Mouse (Mus musculus): ENCODE measurements at regions not wholly inside any gene's neighbourhood (a gene's known extent, or its start where the extent isn't known, plus 50 kb on each side); places are given as distances from the start of the nearest gene placed in this dataset.
"Not testable (repeated sequence)": the region's sequence is repeated elsewhere in the genome, so short reads cannot be mapped to it uniquely, and the experiment has no call there.

DNA sequence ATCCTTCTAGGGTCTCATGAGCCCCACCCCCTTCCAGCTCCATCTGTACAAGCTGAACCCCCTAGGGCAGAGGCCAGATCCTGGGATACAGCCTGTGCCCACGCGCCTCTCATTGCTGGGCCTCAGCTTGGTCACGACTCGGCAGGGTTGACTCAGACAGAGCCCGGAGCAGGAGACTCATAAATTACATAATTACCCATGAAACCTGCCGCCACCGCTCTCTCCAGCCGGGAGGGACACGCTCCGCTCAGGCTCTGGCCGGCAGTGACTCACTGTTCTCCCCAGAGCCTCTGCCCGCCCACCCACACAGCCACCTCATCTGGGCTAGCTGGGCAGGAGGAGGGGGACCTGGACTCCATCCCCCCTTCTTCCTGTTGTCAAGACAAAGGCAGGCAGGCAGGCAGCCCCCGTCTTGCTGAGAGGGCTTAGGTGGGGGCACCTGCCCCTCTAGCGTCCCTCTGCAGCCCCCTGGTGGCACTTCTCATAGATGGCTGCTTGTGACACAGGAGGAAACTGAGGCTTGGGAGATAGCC lies 149.6 kb upstream of the Rtl1 start:
- peak; percentile 66 to 73 for DNase-seq

- no peak for DNase-seq
Observed at GRCm38 (mm10) chr12:109754986-109755385, 154.9 kb upstream of the Rtl1 start.

- no peak for DNase-seq
Observed at GRCm38 (mm10) chr12:109764293-109764692, 164.2 kb upstream of the Rtl1 start.

GRCm38 (mm10) chr12:109766602-109767001 lies 166.5 kb upstream of the Rtl1 start:
- DNase-seq: not testable (repeated sequence)

DNA sequence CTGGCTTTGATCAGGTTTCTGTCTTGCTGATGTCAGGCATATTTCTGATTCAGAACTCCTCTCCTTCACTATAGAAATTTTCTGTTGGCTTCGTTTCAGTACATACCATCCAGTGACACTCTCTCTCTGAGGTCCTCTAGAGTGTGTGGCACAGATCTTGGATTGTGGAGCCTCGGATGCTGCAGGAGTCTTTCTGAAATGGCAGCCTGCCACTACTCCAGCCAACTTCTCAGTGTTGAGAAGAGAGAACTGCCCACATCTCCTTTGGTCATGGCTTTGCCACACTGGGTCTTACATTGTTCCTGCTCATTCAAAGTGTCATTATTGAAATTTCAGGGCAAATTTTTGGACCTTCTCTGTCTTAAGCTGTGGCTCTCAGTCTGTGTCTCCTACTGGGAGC lies 172.4 kb upstream of the Rtl1 start:
- no peak for DNase-seq

GRCm38 (mm10) chr12:109773909-109774313 lies 173.8 kb upstream of the Rtl1 start:
- DNase-seq: no peak

GRCm38 (mm10) chr12:109798846-109799245 lies 198.7 kb upstream of the Rtl1 start:
- DNase-seq: no peak

DNA sequence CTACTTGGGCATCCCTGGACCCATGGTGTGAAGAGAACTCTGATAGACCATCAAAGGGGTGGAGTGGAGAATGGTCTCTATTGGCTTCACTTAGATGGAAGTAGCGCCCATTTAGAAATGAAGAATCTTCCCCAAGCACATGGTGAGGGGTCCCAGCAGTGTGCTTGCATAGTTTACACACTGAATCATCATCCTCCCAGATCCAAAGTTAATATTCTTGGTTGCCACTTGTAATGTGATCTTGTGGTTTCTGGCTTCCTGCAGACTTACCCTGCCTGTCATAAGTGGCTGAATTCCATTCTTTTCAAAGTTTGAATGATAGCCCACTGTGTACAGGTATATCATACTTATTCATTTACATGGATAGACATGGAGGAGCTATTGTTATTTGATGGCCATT lies 199.3 kb upstream of the Rtl1 start:
- no peak for DNase-seq

DNA sequence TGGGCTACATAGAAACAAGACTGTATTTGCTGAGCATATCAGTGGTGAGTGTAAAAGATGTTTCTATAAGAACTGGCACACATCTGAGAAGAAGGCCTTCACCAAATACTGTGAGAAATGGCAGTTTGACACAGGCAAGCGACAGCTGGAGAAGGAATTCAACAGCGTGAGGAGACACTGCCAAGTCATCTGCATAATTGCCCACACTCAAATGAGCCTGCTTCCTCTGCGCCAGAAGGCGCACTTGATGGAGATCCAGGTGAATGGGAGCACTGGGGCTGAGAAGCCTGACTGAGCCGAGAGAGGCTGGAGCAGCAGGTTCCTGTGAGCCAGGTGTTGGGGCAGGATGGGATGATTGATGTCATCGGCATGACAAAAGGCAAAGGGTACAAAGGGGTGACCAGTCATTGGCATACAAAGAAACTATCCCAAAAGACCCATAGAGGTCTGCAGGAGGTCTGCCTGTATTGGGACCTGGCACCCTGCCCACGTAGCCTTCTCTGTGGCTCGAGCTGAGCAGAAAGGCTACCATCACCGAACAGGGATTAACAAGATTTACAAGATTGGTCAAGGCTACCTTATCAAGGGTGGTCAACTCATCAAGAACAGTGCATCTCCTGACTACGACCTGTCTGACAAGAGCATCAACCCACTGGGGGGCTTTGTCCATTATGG lies 227.2 kb upstream of the Rtl1 start:
- no peak for DNase-seq

- peak in 1 of 2 experiments; percentile 19 for DNase-seq
Observed at GRCm38 (mm10) chr12:109830303-109831020, 230.3 kb upstream of the Rtl1 start.

- no peak for DNase-seq
Observed at GRCm38 (mm10) chr12:109832964-109833363, 232.8 kb upstream of the Rtl1 start.

GRCm38 (mm10) chr12:109836521-109836920 lies 236.4 kb upstream of the Rtl1 start:
- no peak for DNase-seq

- no peak for DNase-seq
Observed at GRCm38 (mm10) chr12:109839126-109839587, 239.0 kb upstream of the Rtl1 start.

- no peak for DNase-seq
Observed at GRCm38 (mm10) chr12:109839946-109840524, 239.9 kb upstream of the Rtl1 start.

GRCm38 (mm10) chr12:109844723-109845601 lies 244.8 kb upstream of the Rtl1 start:
- DNase-seq: no peak

DNA sequence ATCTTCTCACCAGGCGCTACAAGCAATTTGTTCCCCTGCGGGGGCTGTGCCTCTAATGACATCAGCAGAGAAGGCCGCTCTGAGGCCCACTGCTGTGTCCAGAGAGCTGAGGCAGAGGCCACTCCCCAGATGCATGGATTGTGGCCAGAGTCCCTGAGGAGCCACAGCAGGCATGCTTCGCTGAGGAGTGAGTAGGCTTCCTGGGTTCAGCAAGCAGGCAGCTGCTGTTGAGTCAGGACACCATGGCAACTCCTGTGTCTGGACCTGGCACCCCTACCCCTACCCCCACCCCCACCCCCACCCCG lies 245.4 kb upstream of the Rtl1 start:
- no peak for DNase-seq

- peak in 1 of 2 experiments; percentile 11 for DNase-seq
Observed at GRCm38 (mm10) chr12:109856336-109856735, 256.2 kb upstream of the Rtl1 start.

- DNase-seq: no peak
Observed at GRCm38 (mm10) chr12:109857705-109858104, 257.6 kb upstream of the Rtl1 start.

- no peak for DNase-seq
Observed at GRCm38 (mm10) chr12:109864826-109865225, 264.7 kb upstream of the Rtl1 start.

DNA sequence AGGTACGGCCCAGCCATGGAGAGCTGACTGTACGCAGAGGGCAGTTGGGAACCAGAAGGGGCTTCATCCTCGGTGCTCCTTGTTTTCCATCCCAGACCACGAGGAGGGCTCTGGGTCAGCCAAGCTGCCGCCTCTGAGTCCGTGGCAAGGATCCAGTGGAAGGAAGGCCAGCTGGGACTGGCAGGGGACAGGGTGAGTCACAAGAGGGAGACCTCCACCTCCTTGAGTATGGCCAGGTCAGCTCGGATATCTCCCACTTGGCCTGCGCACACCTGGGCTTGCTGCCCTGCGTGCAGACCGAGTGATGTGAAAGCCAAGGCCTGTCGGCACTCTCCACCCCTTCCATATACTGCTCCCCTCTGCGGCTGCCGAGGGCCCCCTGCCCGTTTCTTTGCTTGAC lies 270.9 kb upstream of the Rtl1 start:
- DNase-seq: peak; percentile 6 to 22

GRCm38 (mm10) chr12:109874466-109874865 lies 274.3 kb upstream of the Rtl1 start:
- DNase-seq: no peak

DNA sequence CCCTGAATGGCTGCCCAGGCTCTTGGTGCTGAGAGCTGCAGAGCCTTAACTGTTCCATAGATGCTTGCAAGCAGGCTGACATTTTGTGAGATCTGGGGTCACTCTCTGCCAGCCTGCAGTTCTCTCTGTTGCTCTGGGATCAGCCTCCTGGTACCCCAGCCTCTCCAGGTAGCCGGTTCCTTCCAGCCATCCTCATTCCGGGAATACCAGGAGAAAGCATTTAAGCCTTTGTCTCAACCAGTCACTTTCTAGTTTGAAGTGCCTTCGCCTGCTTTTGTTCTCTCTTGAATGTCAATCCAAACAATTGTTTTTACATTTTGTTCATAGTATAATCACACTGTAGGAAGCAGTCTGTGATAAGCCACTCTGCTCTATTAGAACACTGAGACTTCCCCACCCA lies 281.0 kb upstream of the Rtl1 start:
- no peak for DNase-seq

GRCm38 (mm10) chr12:109891206-109891605 lies 291.1 kb upstream of the Rtl1 start:
- DNase-seq: no peak

Data from cerebellum, postnatal 25 days (tissue).